Mouse (Mus musculus): ENCODE results near the gene Bid.

GRCm38 (mm10) chr6:120854413-120854812 lies 62.2 kb downstream of the Bid start:
- no peak for TF ChIP-seq ZNF384 (IDR thresholded peaks at IDR 0.05; ENCODE audit: low read depth, low read length)
- no peak for TF ChIP-seq POLR2AphosphoS5 (IDR thresholded peaks at IDR 0.05; ENCODE audit: borderline replicate concordance, low read depth, low read length)

All from MEL (cell line).